Mouse (Mus musculus) kidney, postnatal 0 days (tissue): ENCODE measurements around the gene Grb2. TPM values are rescaled to one million over a fixed set of nuclear protein-coding genes. Genes with fewer than 3 reads are reported as not detected.

Source experiments
- ATAC-seq: fragments of 200-750 bp; cut with Nextera tagmentation; replicated peaks from 2 replicates; pipeline ENCODE4 v1.8.0; 2017; ENCODE audit warnings: low read depth, moderate number of reproducible peaks, moderate TSS enrichment, moderate library complexity; ENCODE audit not compliant: low FRiP score
- DNase-seq: peaks from one replicate; pipeline ENCODE4 v3.0.0-alpha.2; 2016; ENCODE audit warnings: low spot score
- H3K27ac ChIP-seq: fragments of 300-500 bp; sonication (generic); 2 replicates; pipeline ENCODE4 v1.5.1; 2014; ENCODE audit warnings: mild to moderate bottlenecking
- H3K27me3 ChIP-seq: fragments of 300-500 bp; sonication (generic); 2 replicates; pipeline ENCODE4 v1.6.1; 2014; ENCODE audit warnings: low read length, mixed read lengths; ENCODE audit not compliant: insufficient read depth
- H3K36me3 ChIP-seq: fragments of 300-500 bp; sonication (generic); 2 replicates; pipeline ENCODE4 v1.6.1; 2014; ENCODE audit warnings: low read length, mixed read lengths; ENCODE audit not compliant: insufficient read depth
- H3K4me1 ChIP-seq: fragments of 300-500 bp; sonication (generic); replicated peaks from 2 replicates; pipeline ENCODE4 v1.6.1; 2014; ENCODE audit warnings: antibody characterized with exemption, low read length, mixed read lengths; ENCODE audit not compliant: insufficient read depth
- H3K4me2 ChIP-seq: fragments of 300-500 bp; sonication (generic); 2 replicates; pipeline ENCODE4 v1.6.1; 2014; ENCODE audit warnings: mild to moderate bottlenecking, low read length, moderate library complexity, mixed read lengths
- H3K4me3 ChIP-seq: fragments of 300-500 bp; sonication (generic); replicated peaks from 2 replicates; pipeline ENCODE4 v1.5.1; 2014; ENCODE audit warnings: low read depth, low read length
- H3K9ac ChIP-seq: fragments of 300-500 bp; sonication (generic); 2 replicates; pipeline ENCODE4 v1.6.1; 2014; ENCODE audit warnings: low read depth, low read length
- H3K9me3 ChIP-seq: fragments of 300-500 bp; sonication (generic); replicated peaks from 2 replicates; pipeline ENCODE4 v1.6.1; 2016; ENCODE audit warnings: low read length, inconsistent platforms, mixed read lengths
- CTCF ChIP-seq: IDR thresholded peaks from 2 replicates; pipeline ENCODE4 v1.5.1; 2016; ENCODE audit warnings: antibody characterized with exemption, low read depth, mild to moderate bottlenecking, moderate library complexity
- WGBS: fragments of 180-500 bp; shearing (Covaris S2); extraction: QIAGEN DNeasy Blood & Tissue Kit; methylation state at CpG from one replicate; pipeline ENCODE4 v1.1.7; 2014; 5-methylcytosine and 5-hydroxymethylcytosine counted together
- polyA plus RNA-seq: library from polyadenylated mRNA; unstranded; fragments of >200 nt; fragmentation: Nextera tagmentation; extraction: Ambion mirVana; gene quantifications from 2 replicates; pipeline ENCODE4 v1.2.1, GENCODE M21; 2015

Grb2 gene
- polyA plus RNA-seq, 1 experiment from 2014 or later: 69.9 TPM

DNA sequence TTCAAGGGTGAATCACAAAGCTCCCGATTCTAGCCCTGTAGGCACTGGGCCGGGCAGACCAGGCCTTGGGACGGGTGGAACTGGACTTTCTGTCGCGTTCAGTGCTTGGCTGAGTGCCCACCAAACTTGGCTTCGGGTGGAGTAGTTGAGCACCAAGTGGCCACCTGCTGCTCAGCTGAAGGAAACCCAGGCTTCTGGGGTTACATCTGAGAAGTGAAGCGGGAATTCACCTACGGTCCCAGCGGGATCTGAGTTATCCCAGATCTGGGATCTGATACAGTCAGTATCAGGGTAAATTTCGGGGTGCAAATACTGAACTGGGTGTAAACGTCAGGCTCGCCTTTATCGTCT is 96.4 kb downstream of the Grb2 start:
- DNase-seq (peak; percentile 71), ATAC-seq (peak; percentile 9; the same call in 1 of the 2 replicates)
- Histone ChIP-seq H3K27ac (peak overlapping the region; percentile 98), H3K9me3 (no peaks in the 10 kb centered on the region), H3K9ac (peak overlapping the region; percentile 77), H3K4me1 (peaks cover 18% of the 10 kb centered on the region; the same call in 1 of the 2 replicates), H3K27me3 (no peaks in the 10 kb centered on the region), H3K4me2 (peak overlapping the region; percentile 83), H3K4me3 (peak overlapping the region; percentile 71), H3K36me3 (peaks cover 26% of the 10 kb centered on the region)
- TF ChIP-seq CTCF: peak; percentile 17; the same call in 1 of the 2 replicates
- under 1% methylated on average over 13 of the region's 13 CpGs for WGBS

DNA sequence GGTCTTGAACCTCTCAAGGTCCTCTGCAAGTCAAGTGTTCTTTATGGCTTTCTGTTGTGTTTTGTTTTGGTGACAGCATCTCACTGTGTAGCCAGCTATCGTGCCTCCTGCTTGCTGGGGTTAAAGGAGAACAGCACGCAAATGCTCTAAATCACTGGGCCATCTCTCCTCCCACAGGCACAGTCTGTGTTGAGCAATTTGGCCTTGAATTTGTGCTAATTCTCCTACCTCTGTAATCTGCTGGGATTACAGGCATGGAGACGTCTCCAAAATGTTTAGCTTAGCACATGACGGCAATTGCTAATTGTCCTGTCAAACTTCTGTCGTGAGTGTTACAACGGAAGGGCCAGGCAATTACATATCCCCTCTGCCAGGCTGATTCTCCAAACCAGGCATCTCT is 97.2 kb downstream of the Grb2 start:
- peak overlapping the region; percentile 83; the same call in 1 of the 2 replicates for H3K4me2 ChIP-seq
- ATAC-seq (no peak), DNase-seq (no peak)
- no peaks in the 10 kb centered on the region for H3K9me3 ChIP-seq
- no peak for TF ChIP-seq CTCF
- H3K27me3 ChIP-seq: no peaks in the 10 kb centered on the region
- peaks cover 30% of the 10 kb centered on the region for H3K36me3 ChIP-seq
- WGBS: 43% methylated on average over 6 of the region's 6 CpGs
- no peak overlapping the region for H3K27ac ChIP-seq
- peaks cover 18% of the 10 kb centered on the region; the same call in 1 of the 2 replicates for H3K4me1 ChIP-seq
- peak overlapping the region; percentile 77; the same call in 1 of the 2 replicates for H3K9ac ChIP-seq
- no peak overlapping the region for H3K4me3 ChIP-seq

GRCm38 (mm10) chr11:115609576-115609975 is 98.8 kb downstream of the Grb2 start:
- Histone ChIP-seq H3K27ac (0 out of 2 replicates have a peak overlapping the region, but pooled peaks have one; percentile 13), H3K36me3 (peaks cover 32% of the 10 kb centered on the region), H3K9me3 (no peaks in the 10 kb centered on the region), H3K27me3 (no peaks in the 10 kb centered on the region), H3K9ac (no peak overlapping the region), H3K4me3 (no peak overlapping the region), H3K4me2 (no peak overlapping the region), H3K4me1 (peaks cover 21% of the 10 kb centered on the region; the same call in 1 of the 2 replicates)
- WGBS: 81% methylated on average over 3 of the region's 3 CpGs
- no peak for TF ChIP-seq CTCF
- DNase-seq: no peak
- ATAC-seq: no peak

- Histone ChIP-seq H3K36me3 (peaks cover 32% of the 10 kb centered on the region), H3K4me1 (peaks cover 16% of the 10 kb centered on the region; the same call in 1 of the 2 replicates), H3K27ac (0 out of 2 replicates have a peak overlapping the region, but pooled peaks have one; percentile 13), H3K4me3 (no peak overlapping the region), H3K27me3 (no peaks in the 10 kb centered on the region), H3K9ac (no peak overlapping the region), H3K4me2 (no peak overlapping the region), H3K9me3 (no peaks in the 10 kb centered on the region)
- no peak for TF ChIP-seq CTCF
- DNase-seq (no peak), ATAC-seq (no peak)
- 81% methylated on average over 23 of the region's 23 CpGs for WGBS
Observed at GRCm38 (mm10) chr11:115608421-115609399, 99.7 kb downstream of the Grb2 start.

DNA sequence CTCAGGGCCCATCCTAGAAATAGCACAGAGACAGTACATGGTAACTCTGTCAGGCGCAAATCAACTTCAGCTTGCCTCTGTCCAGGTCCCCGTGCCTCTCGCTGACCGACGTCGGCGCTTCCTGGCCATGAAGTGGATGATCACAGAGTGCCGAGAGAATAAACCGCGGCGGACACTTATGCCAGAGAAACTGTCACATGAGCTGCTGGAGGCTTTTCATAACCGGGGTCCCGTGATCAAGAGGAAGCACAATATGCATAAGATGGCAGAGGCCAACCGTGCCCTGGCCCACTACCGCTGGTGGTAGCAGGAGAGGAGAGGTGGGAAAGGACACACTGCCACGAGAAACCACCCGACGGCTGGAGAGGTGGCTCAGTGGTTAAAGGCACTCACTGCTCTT is 101.7 kb downstream of the Grb2 start:
- H3K27me3 ChIP-seq: no peaks in the 10 kb centered on the region
- peaks cover 16% of the 10 kb centered on the region for H3K4me1 ChIP-seq
- H3K27ac ChIP-seq: no peak overlapping the region
- no peak overlapping the region for H3K9ac ChIP-seq
- peaks cover 32% of the 10 kb centered on the region for H3K36me3 ChIP-seq
- ATAC-seq: no peak
- no peak for TF ChIP-seq CTCF
- DNase-seq: no peak
- H3K4me3 ChIP-seq: no peak overlapping the region
- no peaks in the 10 kb centered on the region for H3K9me3 ChIP-seq
- no peak overlapping the region for H3K4me2 ChIP-seq
- WGBS: 93% methylated on average over 18 of the region's 18 CpGs

DNA sequence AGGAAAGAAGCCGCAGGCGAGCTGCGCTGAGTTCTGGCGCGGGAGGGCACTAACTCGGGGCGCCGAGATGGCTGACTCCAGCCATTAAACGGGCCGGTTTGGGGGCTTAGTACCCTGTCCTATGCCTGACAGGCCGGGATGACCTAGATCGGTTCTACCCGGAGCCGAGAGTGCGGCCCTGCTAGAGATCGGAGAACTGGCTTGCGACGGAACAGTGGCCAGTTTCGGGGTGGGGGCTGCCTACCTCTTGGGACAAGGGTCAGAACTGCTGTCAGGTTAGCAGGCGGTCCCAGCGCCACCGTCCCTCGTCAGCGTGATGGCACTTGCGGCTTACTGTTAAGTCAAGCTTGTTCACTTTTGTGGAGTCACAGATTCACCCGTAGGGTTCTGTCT is 104.1 kb downstream of the Grb2 start:
- Histone ChIP-seq H3K36me3 (peaks cover 32% of the 10 kb centered on the region), H3K9ac (peak overlapping the region; percentile 97), H3K27me3 (no peaks in the 10 kb centered on the region), H3K27ac (peak overlapping the region; percentile 96), H3K4me2 (peak overlapping the region; percentile 96), H3K4me1 (peaks cover 14% of the 10 kb centered on the region), H3K4me3 (peak overlapping the region; percentile 98), H3K9me3 (no peaks in the 10 kb centered on the region)
- no peak for TF ChIP-seq CTCF
- DNase-seq (no peak), ATAC-seq (peak; percentile 25)
- WGBS: 0% methylated on average over 26 of the region's 26 CpGs
